In genomic region chr19:14545485-14545884, GRCm38 (mm10) we compare ENCODE assay signal across 29 mouse cellular contexts. TPM values are rescaled to one million over a fixed set of nuclear protein-coding genes. Genes with fewer than 3 reads are reported as not detected.
DNase-seq lines count a peak whose midpoint lies in the region; ATAC-seq and TF ChIP-seq lines count a peak whose summit lies in the region.
"Had no signal": no experiment of that assay in that cellular context is flagged by ENCODE, and none has a peak within 500 bp of the region (broad histone marks: within the 10 kb centered on the region; RNA-seq: fewer than 3 reads in every experiment).

No protein-coding gene starts in this region.

- H3K9ac ChIP-seq in liver, adult 2 months (ENCODE audit: low read depth, low read length): no peak overlapping the region
- H3K9ac ChIP-seq in liver, embryonic 11.5 days (ENCODE audit: low read depth, low read length): no peak overlapping the region
- no peak overlapping the region for H3K9ac ChIP-seq in lung, postnatal 0 days (replicated peaks; ENCODE audit: low read depth)
- H3K9ac ChIP-seq: embryonic facial prominence, embryonic 13.5 days; embryonic facial prominence, embryonic 15.5 days; forebrain, embryonic 12.5 days had no signal

- H3K9me3 ChIP-seq in liver, embryonic 11.5 days (ENCODE audit: control insufficient read depth, low read length): no peaks in the 10 kb centered on the region
- no peaks in the 10 kb centered on the region for H3K9me3 ChIP-seq in lung, postnatal 0 days (ENCODE audit: low read length)
- H3K9me3 ChIP-seq: embryonic facial prominence, embryonic 13.5 days; embryonic facial prominence, embryonic 15.5 days; forebrain, embryonic 10.5 days; forebrain, embryonic 12.5 days; G1E had no signal

- H3K36me3 ChIP-seq in liver, adult 2 months (ENCODE audit: control insufficient read depth, insufficient read depth, low read length): no peaks in the 10 kb centered on the region
- no peaks in the 10 kb centered on the region for H3K36me3 ChIP-seq in liver, embryonic 11.5 days (ENCODE audit: control insufficient read depth, insufficient read depth, low read length)
- H3K36me3 ChIP-seq in lung, postnatal 0 days (ENCODE audit: insufficient read depth, low read length): no peaks in the 10 kb centered on the region
- H3K36me3 ChIP-seq: embryonic facial prominence, embryonic 15.5 days; forebrain, embryonic 12.5 days had no signal

- H3K27ac ChIP-seq in liver, adult 2 months (replicated peaks; ENCODE audit: insufficient read depth, low read depth, low read length): no peak overlapping the region
- H3K27ac ChIP-seq in liver, embryonic 11.5 days (ENCODE audit: low read depth, low read length): no peak overlapping the region
- H3K27ac ChIP-seq in lung, postnatal 0 days (ENCODE audit: low read length): no peak overlapping the region
- H3K27ac ChIP-seq: embryonic facial prominence, embryonic 13.5 days; embryonic facial prominence, embryonic 15.5 days; forebrain, embryonic 10.5 days; forebrain, embryonic 12.5 days had no signal

- H3K27me3 ChIP-seq in liver, adult 2 months (ENCODE audit: control insufficient read depth, insufficient read depth, low read length): no peaks in the 10 kb centered on the region
- no peaks in the 10 kb centered on the region for H3K27me3 ChIP-seq in liver, embryonic 11.5 days (replicated peaks; ENCODE audit: control insufficient read depth, insufficient read depth, low read length)
- no peaks in the 10 kb centered on the region for H3K27me3 ChIP-seq in lung, postnatal 0 days (replicated peaks; ENCODE audit: insufficient read depth, low read length)
- H3K27me3 ChIP-seq: CH12.LX; embryonic facial prominence, embryonic 13.5 days; embryonic facial prominence, embryonic 15.5 days; forebrain, embryonic 12.5 days; Patski had no signal

- TF ChIP-seq POLR2A in liver, adult 2 months (IDR thresholded peaks at IDR 0.05; ENCODE audit: extremely low read depth, insufficient read depth, low read length): no peak

- TF ChIP-seq EP300 in lung, postnatal 0 days (IDR thresholded peaks at IDR 0.05): no peak

- no peak for ATAC-seq in liver, embryonic 11.5 days (replicated peaks; ENCODE audit: low FRiP score)
- ATAC-seq in lung, postnatal 0 days: no peak
- peak; percentile 85 for ATAC-seq in granulocyte monocyte progenitor cell, adult 5-6 weeks (replicated peaks; ENCODE audit: poor library complexity, severe bottlenecking)
- ATAC-seq: activated CD4-positive, CD25-positive, alpha-beta regulatory T cell, adult 4 months; CD4-positive, CD25-positive, alpha-beta regulatory T cell, adult 4 months; forebrain, embryonic 14.5 days; forebrain, embryonic 16.5 days; Patski had no signal

- H3K4me3 ChIP-seq in liver, adult 2 months (ENCODE audit: insufficient read depth, low read depth, low read length): no peak overlapping the region
- no peak overlapping the region for H3K4me3 ChIP-seq in liver, embryonic 11.5 days (ENCODE audit: low read depth, low read length)
- no peak overlapping the region for H3K4me3 ChIP-seq in lung, postnatal 0 days (ENCODE audit: low read depth, low read length)
- H3K4me3 ChIP-seq: embryonic facial prominence, embryonic 13.5 days; embryonic facial prominence, embryonic 15.5 days; erythroblast, embryonic 14.5 days; forebrain, embryonic 10.5 days; forebrain, embryonic 12.5 days had no signal

- peak; percentile 20 for DNase-seq in liver, adult 2 months (ENCODE audit: extremely low read depth, low read depth, low spot score)
- DNase-seq in liver, embryonic 11.5 days (ENCODE audit: low spot score): no peak
- peak; percentile 37 for DNase-seq in lung, postnatal 0 days (ENCODE audit: low spot score)
- no peak for DNase-seq in lung, postnatal 14 days
- DNase-seq in heart, adult 9 months (ENCODE audit: low spot score in 2 of 2): no peak
- no peak for DNase-seq in gastrocnemius, postnatal 36 days
- DNase-seq: adrenal gland, adult 2 months; adrenal gland, postnatal 10 days; adrenal gland, postnatal 25 days; cerebellum, adult 11 months; cerebellum, adult 18-20 months; cerebellum, adult 8-10 months; cerebellum, adult 9-11 months; cerebellum, postnatal 14 days; cerebellum, postnatal 36 days; embryo, embryonic 11 days had no signal

- no peaks in the 10 kb centered on the region; the same call in 1 of the 2 replicates for H3K79me2 ChIP-seq in liver, adult 2 months (ENCODE audit: control insufficient read depth, insufficient read depth, low read length)

- intact Hi-C loops in gastrocnemius, postnatal 36 days (cut with DNase I): no loop called here

- H3K4me1 ChIP-seq in liver, adult 2 months (ENCODE audit: control insufficient read depth, insufficient read depth, low read length): no peaks in the 10 kb centered on the region
- no peaks in the 10 kb centered on the region for H3K4me1 ChIP-seq in liver, embryonic 11.5 days (replicated peaks; ENCODE audit: control insufficient read depth, insufficient read depth, low read length)
- no peaks in the 10 kb centered on the region for H3K4me1 ChIP-seq in lung, postnatal 0 days (ENCODE audit: insufficient read depth, low read depth, low read length)
- H3K4me1 ChIP-seq: embryonic facial prominence, embryonic 13.5 days; embryonic facial prominence, embryonic 15.5 days had no signal

- no peak overlapping the region for H3K4me2 ChIP-seq in liver, embryonic 11.5 days
- no peak overlapping the region for H3K4me2 ChIP-seq in lung, postnatal 0 days (replicated peaks; ENCODE audit: low read depth, low read length)
- H3K4me2 ChIP-seq: embryonic facial prominence, embryonic 13.5 days; embryonic facial prominence, embryonic 15.5 days; forebrain, embryonic 12.5 days had no signal

- 48% methylated on average over 1 of the region's 1 CpGs for WGBS in liver, adult 2 months
- WGBS in liver, embryonic 11.5 days: 88% methylated on average over 1 of the region's 1 CpGs
- WGBS in lung, postnatal 0 days: 44% methylated on average over 1 of the region's 1 CpGs

- TF ChIP-seq CTCF in liver, adult 2 months (IDR thresholded peaks at IDR 0.05; ENCODE audit: low read depth, low read length): no peak
- TF ChIP-seq CTCF in lung, postnatal 0 days (IDR thresholded peaks at IDR 0.05): no peak

RNA-seq across cellular contexts. Expression of gene Tle4, which starts 52.4 kb away (rescaled TPM):
- total RNA-seq in liver, adult 2 months (2014; rRNA removed): 5.4 and 7.2 TPM in 2 replicates
- polyA plus RNA-seq in liver, adult 2 months (2012; rRNA removed): 4.0 and 5.5 TPM in 2 replicates
- polyA plus RNA-seq in liver, embryonic 11.5 days (2014; fragmentation: Nextera tagmentation; extraction: Ambion mirVana): 11.4 and 13.0 TPM in 2 replicates
- 12.1 and 12.9 TPM in 2 replicates for polyA plus RNA-seq in lung, postnatal 0 days (2015; fragmentation: Nextera tagmentation; extraction: Ambion mirVana)
- 23.0 and 25.1 TPM in 2 replicates for total RNA-seq in granulocyte monocyte progenitor cell, adult 5-6 weeks (2014; fragmentation: Nextera tagmentation)
- total RNA-seq in granulocyte monocyte progenitor cell, adult 5-6 weeks (2017): 15.0 and 16.8 TPM in 2 replicates
- 10 to 100 TPM; 19.6 to 20.5 TPM for total RNA-seq in gastrocnemius, postnatal 36 days (2021)

Comparison
In these comparisons a context has a peak if more than half of its experiments do, and no peak if none do; other contexts are left out.
1. DNase-seq: peak in liver, adult 2 months (single experiment) and lung, postnatal 0 days (single experiment); none in liver, embryonic 11.5 days (single experiment), lung, postnatal 14 days (single experiment), heart, adult 9 months (0 of 2) and gastrocnemius, postnatal 36 days (0 of 2).